Mouse (Mus musculus) megakaryocyte, adult 5-6 weeks (primary cell): ENCODE data around the gene Zg16. TPM values are rescaled to one million over a fixed set of nuclear protein-coding genes. Genes with fewer than 3 reads are reported as not detected.
A peak's percentile ranks its signal among the peaks of the same experiment; 100 is the strongest.

Source experiments
- ATAC-seq: 2 replicates; pipeline ENCODE4 v1.8.0; 2016; ENCODE audit warnings: mild to moderate bottlenecking, inconsistent platforms; ENCODE audit not compliant: poor library complexity, severe bottlenecking
- total RNA-seq, 2 experiments: library from RNA; stranded (forward) in 1 of 2; stranded (reverse) in 1 of 2; fragments of 153-499, 151-499 nt in 1 of 2; fragments of 221-1000, 200-1000 nt in 1 of 2; gene quantifications; 2 replicates each; pipeline versions ENCODE4 v1.2.3 to v1.2.4; 2015 to 2017

The Zg16 gene
- total RNA-seq, 2 experiments from 2014 or later: 0.96 TPM; not detected in 1

GRCm38 (mm10) chr7:127022528-127023271, 64.4 kb downstream of the Zg16 start:
- no peak for ATAC-seq

DNA sequence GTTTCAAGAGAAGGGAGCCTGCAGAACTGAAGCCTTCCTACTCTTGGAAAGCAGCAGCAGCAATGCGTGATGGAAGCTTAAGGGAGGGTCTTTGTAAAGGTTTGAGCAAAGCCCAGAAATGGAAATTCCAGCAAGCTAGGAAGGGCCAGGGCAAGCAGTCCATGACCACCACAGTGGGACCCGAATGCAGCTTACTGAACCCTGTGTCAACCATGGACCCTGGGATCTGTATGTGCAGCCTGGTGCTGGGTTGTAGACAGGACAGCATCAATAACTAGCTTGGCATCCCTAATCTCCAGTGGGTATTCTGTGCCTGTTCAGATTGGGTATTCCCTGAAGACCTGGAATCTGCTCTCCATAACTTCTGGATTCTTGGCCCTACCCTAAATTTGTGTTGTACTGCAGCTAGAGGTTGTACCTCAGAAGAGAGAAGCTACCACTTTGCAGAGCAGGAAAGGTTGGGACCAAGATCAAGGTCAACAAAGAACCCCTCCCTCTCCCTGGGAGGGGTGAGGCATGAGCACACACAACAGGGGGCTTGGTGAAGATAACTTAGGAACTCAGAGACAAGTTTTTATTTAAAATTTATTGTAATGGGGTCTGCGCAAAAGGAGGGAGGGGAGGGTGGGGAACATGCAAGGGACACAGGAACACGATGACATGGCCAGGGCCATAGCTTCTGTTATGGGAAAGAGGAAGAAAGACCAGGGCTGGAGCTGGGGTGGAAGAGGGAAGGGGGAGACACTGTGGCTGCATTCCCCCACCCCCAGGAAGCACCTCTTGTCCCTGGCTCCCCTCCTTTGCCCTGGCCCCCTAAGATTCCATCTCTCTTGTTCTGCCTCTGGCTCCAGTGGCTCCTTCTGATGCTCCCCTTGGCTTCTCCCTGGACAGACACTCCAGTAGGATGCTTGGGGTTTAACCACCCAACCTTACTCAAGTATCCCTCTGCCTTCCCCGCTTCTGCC, 65.3 kb downstream of the Zg16 start:
- no peak for ATAC-seq

GRCm38 (mm10) chr7:127020901-127021562, 66.1 kb downstream of the Zg16 start, which contains the start of the genes Gm42742 and Prrt2:
Gm42742 (minus strand) TSS chr7:127021097.
Prrt2 (minus strand) TSS chr7:127021211.
- ATAC-seq: no peak

GRCm38 (mm10) chr7:127020491-127020890, 66.6 kb downstream of the Zg16 start:
- no peak for ATAC-seq

DNA sequence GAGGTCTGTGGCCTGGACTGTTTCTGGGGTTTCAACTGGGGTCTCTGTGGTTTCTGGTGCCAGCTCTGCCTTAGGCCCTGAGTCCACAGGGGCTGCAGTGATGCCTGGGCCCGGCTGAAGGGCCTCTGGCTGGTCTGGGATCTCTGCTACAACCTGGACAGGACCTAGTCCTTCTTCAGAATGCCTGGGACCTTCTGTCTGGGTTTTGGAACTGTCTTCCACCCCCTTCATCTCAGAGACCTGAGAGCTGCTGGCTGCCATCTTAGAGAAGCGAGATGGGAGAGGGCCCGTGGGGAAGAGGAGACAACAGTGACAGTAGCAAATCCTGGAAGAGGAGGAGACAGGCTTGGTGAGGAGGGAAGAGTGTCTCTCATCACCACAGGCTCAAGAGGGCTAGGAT, 67.1 kb downstream of the Zg16 start:
- ATAC-seq: no peak

DNA sequence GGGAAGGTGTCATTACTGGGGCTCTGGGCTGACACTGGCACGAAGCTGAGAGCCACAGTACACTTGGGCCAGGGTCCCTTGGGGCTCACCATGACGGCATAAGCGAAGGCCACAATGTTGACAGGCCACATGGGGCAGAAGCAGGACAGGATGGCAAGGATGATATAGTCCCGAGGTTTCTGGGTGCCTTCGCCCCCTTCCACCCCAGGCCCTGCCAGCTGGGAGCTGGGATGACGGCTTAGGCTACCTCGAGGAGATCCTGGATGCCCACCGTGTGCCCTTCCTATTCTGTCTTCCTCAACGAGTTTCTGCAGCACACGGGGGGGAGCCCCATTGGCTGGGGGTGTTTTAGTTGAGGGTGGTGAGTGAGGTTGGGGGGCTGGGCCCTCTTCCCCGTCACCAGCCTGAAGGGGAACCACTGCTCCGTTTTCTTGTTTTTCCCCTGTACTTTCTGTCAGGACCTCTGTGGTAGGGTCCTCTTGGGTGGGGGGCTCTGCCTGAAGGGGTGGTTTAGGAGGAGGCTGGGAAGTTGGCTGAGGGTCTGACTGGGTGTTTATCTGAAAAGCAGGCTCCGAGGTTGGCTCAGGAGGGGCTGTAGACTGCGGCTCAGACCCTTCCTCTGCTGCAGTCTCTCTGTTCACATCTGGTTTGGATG, 67.7 kb downstream of the Zg16 start:
- ATAC-seq: no peak

DNA sequence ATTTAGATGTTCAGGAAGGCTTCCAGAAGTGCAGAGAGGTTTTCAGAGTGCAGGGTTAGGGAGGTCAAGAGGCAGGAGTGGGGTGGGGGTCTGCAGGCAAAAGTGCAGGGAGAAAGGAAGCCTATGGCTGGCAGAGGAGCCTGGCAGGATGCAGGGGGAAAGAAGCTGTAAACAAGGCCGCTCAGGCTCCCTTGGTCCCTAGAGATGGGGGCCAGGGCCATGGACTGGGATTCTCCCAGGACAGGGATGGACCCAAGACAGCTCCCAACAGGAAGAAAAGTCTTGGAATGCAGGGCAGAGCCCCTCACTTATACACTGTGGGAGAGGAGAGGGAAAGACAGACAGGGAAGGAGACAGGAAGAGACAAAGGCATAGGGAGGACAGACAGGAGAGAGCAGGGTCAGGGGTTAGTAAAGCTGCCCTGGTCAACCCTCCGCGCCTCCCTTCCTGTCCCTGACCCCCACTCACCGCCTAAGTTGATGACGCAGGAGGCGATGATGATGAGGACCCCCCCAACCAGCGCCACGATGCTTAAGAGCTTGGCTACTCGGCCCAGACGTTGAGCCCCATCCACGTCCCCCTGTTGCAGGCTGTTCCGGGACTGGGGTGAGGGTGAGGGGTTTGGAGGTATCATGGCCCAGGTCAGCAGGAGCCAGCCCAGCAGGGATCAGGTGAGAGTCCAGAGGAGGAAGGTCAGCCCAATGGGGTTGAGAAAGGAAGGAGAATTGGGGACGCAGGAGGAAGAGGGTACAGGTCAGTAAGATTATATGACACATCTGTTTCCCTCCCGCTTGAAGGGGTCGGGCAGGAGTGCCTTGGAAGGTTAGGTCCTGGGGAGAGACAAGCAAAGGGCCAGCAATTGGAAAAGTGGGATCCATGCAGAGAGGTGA, 68.5 kb downstream of the Zg16 start:
- no peak for ATAC-seq

GRCm38 (mm10) chr7:127017950-127018345, 69.2 kb downstream of the Zg16 start:
- ATAC-seq: no peak

GRCm38 (mm10) chr7:127016971-127017949, 69.9 kb downstream of the Zg16 start, which contains the start of gene Pagr1a:
Pagr1a (minus strand) TSS chr7:127017352.
- ATAC-seq: peak; percentile 63

DNA sequence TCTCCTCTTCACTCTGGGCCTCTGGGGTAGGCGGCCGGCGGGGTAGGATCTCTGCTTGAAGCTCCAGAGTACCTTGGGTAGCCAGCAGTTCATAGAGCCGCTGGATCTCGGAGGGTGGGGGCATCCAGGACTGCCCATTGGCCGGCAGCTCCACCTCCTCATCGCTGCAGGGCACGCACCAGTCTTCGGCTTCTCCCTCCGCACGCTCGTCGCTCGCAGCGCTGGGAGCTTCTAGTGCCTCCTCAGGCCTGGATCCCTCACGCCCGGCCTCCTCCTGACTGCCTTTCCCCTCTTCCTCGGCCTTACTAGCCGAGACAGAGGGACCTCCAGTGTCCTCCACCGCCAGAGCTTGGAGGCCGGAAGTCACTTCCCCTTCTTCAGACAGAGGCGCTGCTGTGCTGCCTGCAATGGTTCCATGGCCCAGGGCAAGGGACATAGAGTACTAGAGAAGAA, 70.6 kb downstream of the Zg16 start:
- peak; percentile 58 for ATAC-seq

DNA sequence TGATC, 70.8 kb downstream of the Zg16 start, which contains the start of gene Pagr1b:
Gene Pagr1b (minus strand): TSS at position 4 of the 5 bp plus-strand sequence.
- ATAC-seq: no peak

- ATAC-seq: peak; percentile 59
These were observed 71.0 kb downstream of the Zg16 start for GRCm38 (mm10) chr7:127016081-127016480.

- ATAC-seq: no peak
These were observed 72.1 kb downstream of the Zg16 start for GRCm38 (mm10) chr7:127014993-127015392.

- ATAC-seq: peak; percentile 37
These were observed 72.8 kb downstream of the Zg16 start, which contains the start of gene Mvp for GRCm38 (mm10) chr7:127014320-127014719. Mvp (minus strand) TSS chr7:127014621.

GRCm38 (mm10) chr7:127013385-127013784, 73.7 kb downstream of the Zg16 start:
- no peak for ATAC-seq

DNA sequence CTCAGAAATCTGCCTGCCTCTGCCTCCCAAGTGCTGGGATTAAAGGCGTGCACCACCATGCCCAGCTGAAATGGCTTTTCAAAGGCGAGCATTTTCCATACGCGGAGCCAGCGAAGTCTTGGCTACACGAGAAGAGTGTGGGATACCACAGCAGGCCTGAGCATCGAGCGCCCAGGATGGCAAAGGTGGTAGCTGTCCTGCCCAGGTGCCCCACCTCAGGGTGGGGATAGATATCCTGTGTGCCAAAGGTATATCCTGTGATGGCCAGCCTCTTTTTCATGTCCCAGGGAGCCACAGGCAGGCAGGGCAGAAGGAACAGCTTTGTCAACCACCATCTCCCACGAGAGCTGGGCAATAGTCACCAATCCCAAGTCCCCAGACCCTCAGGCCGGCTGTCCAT, 74.3 kb downstream of the Zg16 start:
- ATAC-seq: no peak

GRCm38 (mm10) chr7:127012374-127012773, 74.8 kb downstream of the Zg16 start:
- no peak for ATAC-seq

- no peak for ATAC-seq
These were observed 75.4 kb downstream of the Zg16 start for GRCm38 (mm10) chr7:127011717-127012116.

DNA sequence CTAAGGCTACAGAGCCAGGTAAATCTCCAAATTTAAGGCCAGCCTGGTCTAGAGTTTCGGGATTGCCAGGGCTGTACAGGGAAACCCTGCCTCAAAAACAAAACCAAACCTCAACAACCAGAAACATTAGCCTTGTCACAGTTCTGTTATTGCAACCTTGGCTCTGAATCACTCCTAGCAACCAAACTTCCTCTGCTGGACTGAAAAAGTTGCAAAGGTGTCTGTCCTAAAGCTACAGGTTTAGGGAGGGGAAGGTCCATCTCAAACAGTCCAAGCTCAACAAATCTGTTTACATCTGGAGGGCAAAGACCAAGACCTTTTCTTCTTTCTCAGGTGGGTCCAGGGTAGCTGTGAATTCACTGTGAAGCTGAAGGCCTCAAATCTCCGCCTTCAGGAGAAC, 76.1 kb downstream of the Zg16 start:
- ATAC-seq: no peak
